Mouse (Mus musculus): ENCODE measurements around the gene Gli1. TPM values are rescaled to one million over a fixed set of nuclear protein-coding genes. Genes with fewer than 3 reads are reported as not detected.
"Not testable (repeated sequence)": the region's sequence is repeated elsewhere in the genome, so short reads cannot be mapped to it uniquely, and the experiment has no call there.

The Gli1 gene
- polyA plus RNA-seq, 1 experiment from 2014 or later = 9.2 TPM

DNA sequence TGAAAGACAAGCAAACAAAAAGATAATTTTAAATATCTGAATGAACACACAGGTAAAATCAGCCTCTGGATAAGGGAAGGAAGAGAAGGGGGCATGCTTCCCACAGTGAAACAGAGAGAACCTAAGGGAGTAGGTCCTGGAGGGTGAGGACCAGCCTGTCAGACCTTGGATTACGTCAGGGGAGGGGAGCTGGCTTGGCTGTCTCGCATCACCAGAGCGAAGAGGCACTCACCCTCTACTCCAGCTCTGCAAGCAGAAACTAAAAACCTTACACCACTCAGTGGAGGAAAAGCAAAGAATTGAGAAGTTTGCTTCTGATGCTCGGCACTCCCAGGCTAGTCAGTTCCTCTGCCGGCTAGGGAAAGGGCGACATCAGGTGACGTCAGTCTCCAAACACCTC lies 21.8 kb downstream of the Gli1 start:
- Histone ChIP-seq H3K4me3 (ENCODE audit: low read length) (no peak overlapping the region), H3K27ac (ENCODE audit: low read depth, low read length) (no peak overlapping the region), H3K9ac (ENCODE audit: low read depth, low read length) (no peak overlapping the region), H3K27me3 (ENCODE audit: control insufficient read depth, insufficient read depth, low read length) (peaks cover 3% of the 10 kb centered on the region; the same call in 1 of the 2 replicates), H3K4me1 (ENCODE audit: control insufficient read depth, insufficient read depth, low read length) (no peaks in the 10 kb centered on the region), H3K36me3 (ENCODE audit: control insufficient read depth, insufficient read depth, low read length) (no peaks in the 10 kb centered on the region), H3K4me2 (replicated peaks; ENCODE audit: low read depth, low read length) (no peak overlapping the region), H3K9me3 (ENCODE audit: control insufficient read depth, low read length) (no peaks in the 10 kb centered on the region)
- WGBS = 54% methylated on average over 7 of the region's 7 CpGs
- ATAC-seq (ENCODE audit: low FRiP score, low TSS enrichment) = peak; percentile 75

DNA sequence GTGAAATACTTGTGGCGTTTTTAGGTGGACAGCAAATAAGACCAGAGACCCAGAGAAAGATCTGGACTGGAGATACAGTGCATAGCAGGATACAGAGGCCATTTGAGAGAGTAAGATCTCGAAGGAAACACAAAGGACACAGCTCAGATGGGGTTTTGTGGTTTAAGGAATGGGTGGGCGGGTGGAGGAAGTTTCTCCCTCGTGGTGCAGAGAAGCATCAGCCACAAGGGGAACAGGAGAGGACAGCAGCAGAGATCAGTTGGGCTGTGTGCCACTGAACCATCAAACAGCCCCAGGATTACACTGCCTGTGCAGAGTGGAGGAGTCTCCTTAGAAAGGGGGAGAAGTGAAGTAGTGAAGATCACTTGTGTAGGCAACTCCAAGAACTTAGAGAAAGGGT lies 23.8 kb downstream of the Gli1 start:
- no peaks in the 10 kb centered on the region for H3K9me3 ChIP-seq (ENCODE audit: control insufficient read depth, low read length)
- 49% methylated on average over 4 of the region's 4 CpGs for WGBS
- ATAC-seq (ENCODE audit: low FRiP score, low TSS enrichment) = no peak

DNA sequence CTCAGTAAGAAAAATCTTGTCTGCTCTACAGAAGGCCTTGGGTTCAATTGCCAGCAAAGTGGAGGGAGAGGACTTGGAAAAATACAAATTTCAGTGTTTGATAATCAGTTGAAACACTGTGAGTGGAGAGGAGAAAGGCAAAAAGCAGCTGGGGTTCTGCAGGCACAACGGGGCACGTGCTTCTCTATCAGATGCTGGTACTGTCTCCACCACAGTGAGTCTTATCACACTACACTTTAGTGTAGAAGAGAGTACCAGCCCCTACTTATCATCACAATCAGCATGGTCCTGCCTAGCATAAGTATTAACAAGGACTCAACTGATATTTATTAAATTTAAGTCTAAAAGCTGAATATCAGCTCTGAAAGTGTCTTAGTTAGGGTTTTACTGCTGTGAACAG lies 24.5 kb downstream of the Gli1 start:
- Histone ChIP-seq H3K4me2 (replicated peaks; ENCODE audit: low read depth, low read length) (no peak overlapping the region), H3K27ac (ENCODE audit: low read depth, low read length) (no peak overlapping the region), H3K9ac (ENCODE audit: low read depth, low read length) (no peak overlapping the region), H3K4me3 (ENCODE audit: low read length) (no peak overlapping the region), H3K9me3 (ENCODE audit: control insufficient read depth, low read length) (no peaks in the 10 kb centered on the region), H3K36me3 (ENCODE audit: control insufficient read depth, insufficient read depth, low read length) (no peaks in the 10 kb centered on the region), H3K4me1 (ENCODE audit: control insufficient read depth, insufficient read depth, low read length) (no peaks in the 10 kb centered on the region), H3K27me3 (ENCODE audit: control insufficient read depth, insufficient read depth, low read length) (no peaks in the 10 kb centered on the region)
- WGBS = 82% methylated on average over 2 of the region's 2 CpGs
- ATAC-seq (ENCODE audit: low FRiP score, low TSS enrichment) = no peak

More for the DNA sequence above, 23.8 kb downstream of the Gli1 start:
- H3K4me3 ChIP-seq (ENCODE audit: low read length) = no peak overlapping the region
- H3K9ac ChIP-seq (ENCODE audit: low read depth, low read length) = no peak overlapping the region
- no peaks in the 10 kb centered on the region for H3K27me3 ChIP-seq (ENCODE audit: control insufficient read depth, insufficient read depth, low read length)
- no peak overlapping the region for H3K27ac ChIP-seq (ENCODE audit: low read depth, low read length)
- H3K36me3 ChIP-seq (ENCODE audit: control insufficient read depth, insufficient read depth, low read length) = no peaks in the 10 kb centered on the region
- no peak overlapping the region for H3K4me2 ChIP-seq (replicated peaks; ENCODE audit: low read depth, low read length)
- H3K4me1 ChIP-seq (ENCODE audit: control insufficient read depth, insufficient read depth, low read length) = no peaks in the 10 kb centered on the region

DNA sequence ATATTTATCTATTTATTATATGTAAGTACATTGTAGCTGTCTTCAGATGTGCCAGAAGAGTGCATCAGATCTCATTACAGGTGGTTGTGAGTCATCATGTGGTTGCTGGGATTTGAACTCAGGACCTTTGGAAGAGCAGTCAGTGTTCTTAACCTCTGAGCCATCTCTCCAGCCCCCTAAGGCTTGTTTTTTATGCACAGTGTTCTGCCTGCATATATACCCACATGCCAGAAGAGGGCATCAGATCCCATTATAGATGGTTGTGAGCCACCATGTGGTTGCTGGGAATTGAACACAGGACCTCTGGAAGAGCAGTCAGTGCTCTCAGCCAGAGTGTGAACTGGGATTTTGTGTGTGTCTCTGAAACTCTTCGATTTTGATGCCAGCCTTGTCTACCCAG lies 26.8 kb downstream of the Gli1 start:
- not testable (repeated sequence) for H3K9ac ChIP-seq (ENCODE audit: low read depth, low read length); H3K36me3 ChIP-seq (ENCODE audit: control insufficient read depth, insufficient read depth, low read length); H3K4me2 ChIP-seq (replicated peaks; ENCODE audit: low read depth, low read length); H3K27me3 ChIP-seq (ENCODE audit: control insufficient read depth, insufficient read depth, low read length); H3K9me3 ChIP-seq (ENCODE audit: control insufficient read depth, low read length); H3K27ac ChIP-seq (ENCODE audit: low read depth, low read length); H3K4me1 ChIP-seq (ENCODE audit: control insufficient read depth, insufficient read depth, low read length); H3K4me3 ChIP-seq (ENCODE audit: low read length); ATAC-seq (ENCODE audit: low FRiP score, low TSS enrichment)
- WGBS = 84% methylated on average over 1 of the region's 1 CpGs

DNA sequence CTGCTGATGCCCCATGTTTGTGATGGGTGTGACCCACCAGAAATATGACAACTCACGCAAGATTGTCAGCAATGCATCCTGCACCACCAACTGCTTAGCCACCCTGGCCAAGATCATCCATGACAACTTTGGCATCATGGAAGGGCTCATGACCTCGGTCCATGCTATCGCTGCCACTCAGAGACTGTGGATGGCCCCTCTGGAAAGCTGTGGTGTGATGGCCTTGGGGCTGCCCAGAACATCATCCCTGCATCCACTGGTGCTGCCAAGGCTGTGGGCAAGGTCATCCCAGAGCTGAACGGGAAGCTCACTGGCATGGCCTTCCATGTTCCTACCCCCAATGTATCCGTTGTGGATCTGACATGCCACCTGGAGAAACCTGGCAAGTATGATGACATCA lies 28.3 kb downstream of the Gli1 start:
- H3K27me3 ChIP-seq (ENCODE audit: control insufficient read depth, insufficient read depth, low read length); ATAC-seq (ENCODE audit: low FRiP score, low TSS enrichment); H3K4me1 ChIP-seq (ENCODE audit: control insufficient read depth, insufficient read depth, low read length); H3K27ac ChIP-seq (ENCODE audit: low read depth, low read length); H3K9ac ChIP-seq (ENCODE audit: low read depth, low read length); H3K4me3 ChIP-seq (ENCODE audit: low read length); H3K4me2 ChIP-seq (replicated peaks; ENCODE audit: low read depth, low read length); H3K9me3 ChIP-seq (ENCODE audit: control insufficient read depth, low read length): not testable (repeated sequence)
- 94% methylated on average over 5 of the region's 5 CpGs for WGBS
- peaks cover 11% of the 10 kb centered on the region for H3K36me3 ChIP-seq (ENCODE audit: control insufficient read depth, insufficient read depth, low read length)

DNA sequence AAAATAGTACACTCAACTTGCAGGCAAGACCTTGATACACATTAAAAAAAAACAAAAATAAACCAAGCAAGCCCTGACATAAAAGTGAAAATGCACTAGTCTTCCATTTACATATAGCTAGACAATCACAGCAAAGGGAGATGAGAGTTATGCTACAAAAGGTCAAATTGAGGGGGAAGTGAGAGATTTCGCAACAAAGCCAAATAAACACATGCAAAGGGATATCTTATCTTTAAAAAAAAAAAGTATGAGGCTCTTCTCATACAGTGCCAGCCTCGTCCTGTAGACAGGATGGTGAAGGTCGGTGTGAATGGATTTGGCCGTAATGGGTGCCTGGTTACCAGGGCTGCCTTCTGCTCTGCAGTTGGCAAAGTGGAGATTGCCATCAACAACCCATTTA lies 28.9 kb downstream of the Gli1 start:
- Histone ChIP-seq H3K27ac (ENCODE audit: low read depth, low read length) (no peak overlapping the region), H3K9ac (ENCODE audit: low read depth, low read length) (no peak overlapping the region), H3K4me3 (ENCODE audit: low read length) (no peak overlapping the region), H3K27me3 (ENCODE audit: control insufficient read depth, insufficient read depth, low read length) (no peaks in the 10 kb centered on the region), H3K4me1 (ENCODE audit: control insufficient read depth, insufficient read depth, low read length) (peaks cover 8% of the 10 kb centered on the region), H3K9me3 (ENCODE audit: control insufficient read depth, low read length) (no peaks in the 10 kb centered on the region), H3K36me3 (ENCODE audit: control insufficient read depth, insufficient read depth, low read length) (peaks cover 17% of the 10 kb centered on the region), H3K4me2 (replicated peaks; ENCODE audit: low read depth, low read length) (no peak overlapping the region)
- no peak for ATAC-seq (ENCODE audit: low FRiP score, low TSS enrichment)
- WGBS = 83% methylated on average over 4 of the region's 4 CpGs

DNA sequence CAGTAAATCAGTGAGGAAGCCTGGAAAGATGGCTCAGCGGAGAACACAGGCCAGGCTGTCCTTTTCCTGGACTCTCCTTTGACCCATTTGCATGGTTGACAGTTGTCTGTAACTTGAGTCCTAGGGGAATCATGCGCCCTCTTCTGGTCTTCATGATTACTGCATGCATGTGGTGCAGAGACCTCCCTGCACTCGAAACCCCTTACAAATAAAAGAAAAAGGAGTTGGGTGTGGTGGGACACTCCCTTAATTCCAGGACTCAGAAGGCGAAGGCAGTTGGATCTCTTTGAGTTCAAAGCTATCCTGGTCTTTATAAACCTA lies 29.5 kb downstream of the Gli1 start:
- H3K4me2 ChIP-seq (replicated peaks; ENCODE audit: low read depth, low read length) = peak overlapping the region; percentile 66
- peak; percentile 57 for ATAC-seq (ENCODE audit: low FRiP score, low TSS enrichment)
- H3K9ac ChIP-seq (ENCODE audit: low read depth, low read length) = peak overlapping the region; percentile 87; the same call in 1 of the 2 replicates
- H3K36me3 ChIP-seq (ENCODE audit: control insufficient read depth, insufficient read depth, low read length) = peaks cover 23% of the 10 kb centered on the region
- no peaks in the 10 kb centered on the region for H3K9me3 ChIP-seq (ENCODE audit: control insufficient read depth, low read length)
- under 1% methylated on average over 4 of the region's 4 CpGs for WGBS
- peak overlapping the region; percentile 83 for H3K4me3 ChIP-seq (ENCODE audit: low read length)
- H3K27ac ChIP-seq (ENCODE audit: low read depth, low read length) = no peak overlapping the region
- H3K27me3 ChIP-seq (ENCODE audit: control insufficient read depth, insufficient read depth, low read length) = no peaks in the 10 kb centered on the region
- peaks cover 8% of the 10 kb centered on the region for H3K4me1 ChIP-seq (ENCODE audit: control insufficient read depth, insufficient read depth, low read length)

DNA sequence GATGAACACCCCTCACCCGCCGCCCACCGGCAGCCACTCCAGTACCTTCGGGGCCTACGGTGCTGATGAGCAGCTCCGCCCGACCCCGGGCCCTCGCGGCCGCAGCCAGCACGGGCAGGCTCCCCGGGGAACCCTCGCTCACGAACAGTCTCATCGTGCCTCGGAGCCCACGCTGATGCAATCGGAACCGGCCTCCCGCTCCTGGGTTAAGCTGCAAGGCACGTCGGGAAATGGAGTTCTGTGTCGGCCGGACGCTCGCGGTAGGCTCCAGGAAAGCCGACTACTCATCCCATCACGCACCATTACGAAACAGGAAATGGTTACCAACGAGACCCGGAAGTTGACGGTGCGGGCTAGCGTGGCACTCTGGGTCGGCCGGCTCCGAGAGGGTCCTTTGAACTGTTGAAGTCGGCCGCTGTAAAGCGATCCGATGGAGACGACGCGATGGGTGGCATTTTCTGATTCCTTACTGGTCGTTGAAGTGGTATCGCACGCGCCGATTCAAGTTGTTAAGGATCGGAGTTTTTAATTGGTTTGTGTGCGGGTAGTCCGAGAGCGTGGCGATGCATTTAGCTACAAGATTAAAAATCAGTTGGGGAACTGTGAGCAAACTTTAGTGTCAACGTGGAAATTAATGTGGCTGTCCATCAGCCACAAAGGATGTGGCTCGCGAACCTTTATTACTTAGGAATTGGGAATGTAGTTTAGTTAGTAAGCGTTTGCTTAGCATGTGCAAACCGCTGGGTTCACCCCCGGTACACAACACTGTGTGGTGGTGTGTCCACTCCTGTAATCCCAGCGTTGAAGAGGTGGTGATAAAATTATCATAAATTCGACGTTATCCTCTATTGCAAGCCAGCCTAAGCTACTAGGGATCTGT lies 30.1 kb downstream of the Gli1 start, which contains the start of gene Mars:
Gene Mars, minus strand, starts transcription at position 311 of the 880 bp plus-strand sequence.
- WGBS = under 1% methylated on average over 65 of the region's 65 CpGs
- Histone ChIP-seq H3K27me3 (ENCODE audit: control insufficient read depth, insufficient read depth, low read length) (no peaks in the 10 kb centered on the region), H3K27ac (ENCODE audit: low read depth, low read length) (peak within 1 kb of the TSS; percentile 74), H3K36me3 (ENCODE audit: control insufficient read depth, insufficient read depth, low read length) (peaks cover 29% of the 10 kb centered on the region), H3K4me2 (replicated peaks; ENCODE audit: low read depth, low read length) (peak within 1 kb of the TSS; percentile 66), H3K4me3 (ENCODE audit: low read length) (peak within 1 kb of the TSS; percentile 83), H3K9me3 (ENCODE audit: control insufficient read depth, low read length) (no peaks in the 10 kb centered on the region), H3K9ac (ENCODE audit: low read depth, low read length) (peak within 1 kb of the TSS; percentile 87), H3K4me1 (ENCODE audit: control insufficient read depth, insufficient read depth, low read length) (peaks cover 8% of the 10 kb centered on the region)
- ATAC-seq (ENCODE audit: low FRiP score, low TSS enrichment) = peak; percentile 94

All from kidney, embryonic 14.5 days (tissue).